Mouse (Mus musculus) ES-E14 (cell line): Measurements from ENCODE around the gene Nfasc.

Experiments used
- HCFC1 ChIP-seq: IDR thresholded peaks from 2 replicates; pipeline ENCODE4 v1.6.1; 2012; ENCODE audit warnings: low read length, inconsistent platforms, borderline replicate concordance; ENCODE audit not compliant: insufficient read depth
- MAFK ChIP-seq: IDR thresholded peaks from 2 replicates; pipeline ENCODE4 v1.6.1; 2014; ENCODE audit warnings: mild to moderate bottlenecking, low read depth, low read length, inconsistent platforms; ENCODE audit not compliant: insufficient read depth
- ZNF384 ChIP-seq: IDR thresholded peaks from 2 replicates; pipeline ENCODE4 v1.6.1; 2012; ENCODE audit warnings: low read depth, low read length, inconsistent platforms

GRCm38 (mm10) chr1:132528071-132528470 lies 213.5 kb downstream of the Nfasc start:
- no peak for TF ChIP-seq ZNF384
- TF ChIP-seq MAFK: no peak
- TF ChIP-seq HCFC1: no peak
